Mouse (Mus musculus) large intestine, adult 2 months (tissue): Measurements from ENCODE around the gene Ppp2r3d. TPM values are rescaled to one million over a fixed set of nuclear protein-coding genes. Genes with fewer than 3 reads are reported as not detected.
"Not testable (repeated sequence)": the region's sequence is repeated elsewhere in the genome, so short reads cannot be mapped to it uniquely, and the experiment has no call there.

Experiments
- DNase-seq: peaks from one replicate; pipeline ENCODE4 v3.0.0-alpha.2; 2012; ENCODE audit warnings: low read depth, low spot score
- WGBS: fragments of 180-500 bp; shearing (Covaris S2); methylation state at CpG from one replicate; pipeline ENCODE4 v1.1.7; 2018; 5-methylcytosine and 5-hydroxymethylcytosine counted together
- polyA plus RNA-seq: library from polyadenylated mRNA; depleted of rRNA; stranded (reverse); fragments of >200 nt; gene quantifications from 2 replicates; pipeline ENCODE4 v1.2.3, GENCODE M21; 2012; rRNA removed

Ppp2r3d gene
- polyA plus RNA-seq = 146 and 147 TPM in 2 replicates

- WGBS = 97% methylated on average over 22 of the region's 22 CpGs
- no peak for DNase-seq
Measured at GRCm38 (mm10) chr9:124476096-124476902, at the start of gene Ppp2r3d. Gene Ppp2r3d, minus strand, starts transcription at chr9:124476898.

DNA sequence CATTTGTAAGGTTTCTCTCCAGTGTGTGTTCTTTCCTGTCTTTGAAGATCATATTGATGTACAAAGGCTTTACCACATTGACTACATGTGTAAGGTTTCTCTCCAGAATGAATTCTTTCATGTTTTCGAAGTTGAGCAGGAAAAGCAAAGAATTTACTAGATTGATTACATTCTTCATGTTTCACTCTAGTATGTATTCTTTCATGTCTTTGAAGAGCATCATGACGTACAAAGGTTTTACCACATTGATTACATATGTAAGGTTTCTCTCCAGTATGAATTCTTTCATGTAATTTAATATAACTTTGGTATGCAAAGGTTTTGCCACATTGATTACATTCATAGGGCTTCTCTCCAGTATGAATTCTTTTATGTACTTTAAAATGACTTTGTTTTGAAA, 17.0 kb upstream of the Ppp2r3d start, which contains the start of gene Gm21836:
Gene Gm21836, minus strand, starts transcription at position 101 of the 400 bp plus-strand sequence.
- not testable (repeated sequence) for DNase-seq
- 89% methylated on average over 2 of the region's 2 CpGs for WGBS

DNA sequence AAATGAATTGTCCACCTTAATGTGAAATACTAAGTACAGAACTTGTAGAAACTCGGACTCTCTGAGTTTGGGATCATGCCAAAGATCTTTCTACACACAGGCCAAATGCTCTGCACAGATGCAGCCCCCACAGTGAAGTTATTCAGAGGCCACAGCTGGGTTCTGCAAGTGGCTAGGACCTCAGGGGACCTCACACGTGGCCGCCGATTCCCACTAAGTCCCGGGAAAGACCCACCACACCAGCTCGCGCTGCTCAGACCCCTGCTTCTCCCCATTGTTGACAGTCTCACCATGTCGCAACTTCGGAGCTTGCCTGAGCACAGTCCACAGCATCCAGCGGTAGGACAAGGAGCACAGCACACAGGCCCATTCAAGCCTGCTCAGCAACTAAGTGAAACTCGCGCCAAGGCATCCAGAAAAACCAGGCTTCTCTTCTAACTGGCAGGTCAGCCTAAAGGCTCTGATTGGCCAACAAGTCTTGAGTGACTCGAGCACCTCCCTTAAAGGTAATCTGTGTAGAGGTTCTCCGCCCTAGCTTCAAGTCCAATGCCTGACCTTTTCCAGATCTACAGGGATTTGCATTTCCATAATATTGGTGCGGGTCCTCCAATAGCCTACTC, 3.8 kb upstream of the Ppp2r3d start:
- DNase-seq = not testable (repeated sequence)
- 64% methylated on average over 13 of the region's 15 CpGs for WGBS

DNA sequence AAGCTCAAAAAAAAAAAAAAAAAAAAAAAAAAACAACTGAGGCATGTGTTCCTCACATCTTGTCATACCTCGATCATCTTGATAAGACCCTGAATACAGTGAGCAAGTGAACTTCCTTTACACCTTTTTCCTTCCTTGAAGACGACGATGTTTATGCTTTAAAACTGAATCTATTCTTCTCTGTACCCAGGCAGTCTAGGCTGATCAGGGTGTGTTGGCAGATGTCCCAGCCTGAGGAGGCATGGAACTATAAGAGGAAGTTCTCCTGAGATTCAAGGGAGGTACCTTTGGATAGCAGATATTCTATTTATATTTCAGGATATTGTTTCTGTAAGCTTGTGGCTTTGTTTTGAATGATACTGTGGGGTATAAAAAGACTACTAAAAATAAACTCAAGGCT, 1.4 kb upstream of the Ppp2r3d start:
- peak; percentile 28 for DNase-seq
- 5% methylated on average over 3 of the region's 3 CpGs for WGBS

GRCm38 (mm10) chr9:124475689-124476088, 1.0 kb downstream of the Ppp2r3d start:
- WGBS = 93% methylated on average over 15 of the region's 15 CpGs
- DNase-seq = no peak

DNA sequence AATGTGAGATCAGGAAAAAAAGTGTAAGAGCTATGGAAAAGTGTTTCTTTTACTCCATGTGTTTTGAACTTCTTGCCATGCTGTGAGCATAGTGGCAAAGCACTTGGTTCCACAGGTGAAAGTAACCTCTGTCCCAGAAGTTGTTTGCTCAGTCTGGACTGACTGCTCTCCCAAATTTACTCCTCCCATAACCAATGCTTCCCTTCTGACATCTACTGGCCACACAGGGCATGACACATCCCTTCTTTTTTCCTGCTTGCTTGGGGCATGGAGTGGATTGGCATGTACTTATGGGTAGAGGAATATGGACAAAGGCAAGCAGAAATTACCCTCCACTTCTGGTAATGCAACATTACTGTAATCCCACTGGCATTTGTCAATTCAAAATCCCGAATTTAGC, 20.1 kb downstream of the Ppp2r3d start:
- WGBS = 0% methylated on average over 1 of the region's 1 CpGs
- DNase-seq = peak; percentile 28

- 97% methylated on average over 15 of the region's 15 CpGs for WGBS
- DNase-seq = no peak
Measured at GRCm38 (mm10) chr9:124442533-124442855, 34.2 kb downstream of the Ppp2r3d start.

DNA sequence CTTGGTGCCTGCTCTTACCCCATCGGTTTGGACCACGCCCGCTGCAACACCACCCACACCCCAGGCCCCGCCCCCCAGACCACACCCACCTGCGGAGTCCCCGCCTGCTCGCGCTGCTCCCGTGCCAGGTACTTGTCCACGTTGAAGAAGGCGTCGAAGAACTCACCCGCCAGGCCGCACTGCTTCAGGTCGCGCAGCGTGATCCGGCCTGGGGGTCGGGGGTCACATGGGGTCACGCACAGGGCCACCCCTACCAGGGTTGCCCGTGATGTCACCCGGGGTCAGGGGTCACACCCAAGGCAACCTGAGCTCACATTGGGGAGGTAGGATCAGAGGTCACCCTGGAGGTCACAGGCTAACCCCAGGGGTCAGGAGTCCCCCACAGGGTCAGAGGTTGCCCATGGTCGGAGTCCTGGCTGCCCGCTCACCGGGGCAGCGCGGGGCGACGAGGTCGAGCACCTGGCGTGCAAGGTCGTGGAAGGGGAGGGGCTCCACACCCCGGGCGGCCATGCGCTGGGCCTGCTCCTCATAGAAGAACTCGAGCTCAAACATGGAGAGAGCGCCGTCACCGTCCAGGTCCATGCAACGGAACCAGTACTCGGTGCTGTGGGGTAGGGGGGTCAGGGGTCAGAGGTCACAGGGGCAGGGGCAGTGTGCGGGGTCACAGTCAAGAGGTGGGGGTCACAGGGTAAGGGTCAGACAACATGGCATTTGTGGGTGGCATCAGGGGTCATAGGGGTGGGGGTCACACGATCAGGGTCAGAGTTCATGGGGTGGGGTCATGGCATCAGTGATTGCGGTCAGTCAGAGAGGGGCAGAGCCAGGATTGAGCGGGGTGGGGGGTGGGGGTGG, 34.8 kb downstream of the Ppp2r3d start:
- WGBS = 98% methylated on average over 45 of the region's 45 CpGs

GRCm38 (mm10) chr9:124440724-124441045, 36.0 kb downstream of the Ppp2r3d start:
- DNase-seq = no peak
- 70% methylated on average over 14 of the region's 14 CpGs for WGBS

More for the DNA sequence above, 34.8 kb downstream of the Ppp2r3d start:
- no peak for DNase-seq

GRCm38 (mm10) chr9:124439848-124440723, 36.6 kb downstream of the Ppp2r3d start:
- WGBS = 90% methylated on average over 29 of the region's 29 CpGs
- DNase-seq = no peak

- DNase-seq = no peak
Measured at GRCm38 (mm10) chr9:124439403-124439847, 37.3 kb downstream of the Ppp2r3d start.

GRCm38 (mm10) chr9:124438686-124439346, 37.9 kb downstream of the Ppp2r3d start:
- no peak for DNase-seq
- 96% methylated on average over 22 of the region's 22 CpGs for WGBS

More at GRCm38 (mm10) chr9:124439403-124439847, 37.3 kb downstream of the Ppp2r3d start:
- WGBS = 89% methylated on average over 13 of the region's 13 CpGs

DNA sequence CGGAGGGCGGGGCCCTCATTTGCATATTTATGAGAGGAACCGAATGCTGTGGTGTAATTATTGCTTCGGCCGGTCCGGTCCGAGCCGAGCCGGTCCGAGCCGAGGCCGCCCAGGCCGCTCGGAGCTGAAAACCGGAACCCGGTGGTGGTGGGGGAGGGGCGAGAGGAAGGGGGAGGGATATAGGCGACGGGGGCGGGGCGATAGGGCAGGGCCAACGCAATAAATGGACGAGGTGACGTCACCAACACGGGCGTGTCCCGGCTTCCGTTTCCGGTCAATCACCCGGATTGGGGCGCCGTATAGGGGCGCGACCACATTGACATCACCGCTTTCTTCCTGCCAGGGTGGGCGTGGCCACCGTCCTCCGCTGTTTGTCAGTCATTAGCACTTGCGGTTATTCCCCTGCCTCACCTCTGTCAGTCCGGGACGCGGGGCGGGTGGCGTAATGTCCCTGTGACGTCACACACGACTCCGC, 51.2 kb downstream of the Ppp2r3d start:
- WGBS = under 1% methylated on average over 47 of the region's 47 CpGs
- peak; percentile 64 for DNase-seq

- WGBS = under 1% methylated on average over 48 of the region's 48 CpGs
- DNase-seq = peak; percentile 94
Measured at GRCm38 (mm10) chr9:124424542-124425410, 51.9 kb downstream of the Ppp2r3d start.

GRCm38 (mm10) chr9:124424292-124424541, 52.5 kb downstream of the Ppp2r3d start:
- DNase-seq = no peak

GRCm38 (mm10) chr9:124423552-124424291, 53.0 kb downstream of the Ppp2r3d start:
- under 1% methylated on average over 74 of the region's 74 CpGs for WGBS
- peak; percentile 96 for DNase-seq

More at GRCm38 (mm10) chr9:124424292-124424541, 52.5 kb downstream of the Ppp2r3d start:
- under 1% methylated on average over 27 of the region's 27 CpGs for WGBS

DNA sequence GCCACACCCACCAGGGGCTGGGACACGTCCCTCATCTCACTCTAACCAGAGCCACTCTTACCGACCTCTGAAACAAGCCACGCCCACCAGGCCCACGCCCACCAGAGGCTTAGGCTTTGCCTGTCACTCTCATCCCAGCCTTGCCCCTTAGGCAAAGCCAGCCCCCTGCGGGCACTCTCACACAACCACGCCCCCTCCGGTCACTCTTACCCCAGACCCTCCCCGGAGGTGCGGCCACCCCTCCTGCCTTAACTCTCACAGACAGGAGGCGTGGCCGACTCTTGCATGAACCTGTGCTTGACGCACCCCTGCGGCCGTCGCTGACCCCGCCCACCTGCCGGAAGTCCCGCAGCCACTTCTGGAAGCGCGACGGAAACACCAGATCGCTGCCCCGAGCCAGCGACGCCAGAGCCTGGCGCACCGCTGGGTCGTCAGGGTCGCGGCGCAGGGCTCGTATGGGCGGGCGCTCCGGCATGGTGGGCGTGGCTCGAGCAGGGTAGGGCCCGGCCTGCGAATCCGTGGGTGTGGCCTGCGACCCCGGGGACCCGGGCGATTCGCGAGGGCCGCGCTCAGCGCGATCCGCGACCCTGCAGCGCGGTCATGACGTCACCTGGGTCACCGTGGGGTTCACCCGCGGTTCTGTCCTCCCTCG, 53.7 kb downstream of the Ppp2r3d start:
- whole genome bisulfite sequencing = under 1% methylated on average over 59 of the region's 59 CpGs
- peak; percentile 95 for DNase-seq
